Mouse (Mus musculus): ENCODE data around the gene Map1s.

DNA sequence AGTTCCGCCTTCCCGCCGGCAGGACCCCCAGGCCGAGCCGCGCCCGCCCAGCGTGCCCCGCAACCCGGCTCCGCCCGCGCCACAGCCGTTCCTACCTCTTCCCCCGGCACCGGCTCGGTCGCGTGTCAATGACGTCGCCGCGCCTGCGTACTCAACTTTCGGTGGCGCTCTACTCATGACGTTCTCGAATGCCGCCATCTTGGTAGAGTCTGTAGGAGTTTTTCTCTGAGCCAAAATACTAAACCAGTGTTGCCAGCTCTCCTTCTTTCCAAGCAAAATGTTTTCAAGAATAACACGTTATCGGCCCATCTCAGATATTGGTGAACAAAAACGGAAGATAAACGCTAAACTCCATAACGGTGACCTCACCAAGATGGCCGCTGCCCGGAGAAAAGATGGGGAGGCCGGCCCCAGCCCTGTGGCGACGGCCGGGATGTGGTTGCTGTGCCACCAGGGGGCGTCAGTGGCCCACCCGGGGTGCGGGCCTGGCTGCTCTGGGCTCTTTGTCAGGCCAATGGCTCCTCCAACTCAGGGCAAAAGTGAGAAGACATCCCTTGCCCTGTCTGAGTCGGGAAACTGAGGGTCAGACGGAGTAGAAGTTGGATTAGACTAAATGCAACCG is 32.3 kb upstream of the Map1s start, which contains the start of gene Ccdc124:
- peak; percentile 93 for TF ChIP-seq CTCF (IDR thresholded peaks at IDR 0.05; ENCODE audit: borderline replicate concordance, extremely low read depth, insufficient read depth, insufficient read length)
- TF ChIP-seq POLR2A (IDR thresholded peaks at IDR 0.05; ENCODE audit: borderline replicate concordance, extremely low read depth, insufficient read depth, insufficient read length, poor library complexity, severe bottlenecking) = peak; percentile 87
